Mouse (Mus musculus) CD4-positive naive resting alpha-beta T cell, adult 57 days (primary cell): ENCODE data around the gene Gucd1. TPM values are rescaled to one million over a fixed set of nuclear protein-coding genes. Genes with fewer than 3 reads are reported as not detected.

Source experiments
- total RNA-seq: library from RNA; stranded (reverse); gene quantifications from one replicate; pipeline ENCODE4 v1.2.4, GENCODE M21; 2023

Gene Gucd1
- 70.1 TPM for total RNA-seq

DNA sequence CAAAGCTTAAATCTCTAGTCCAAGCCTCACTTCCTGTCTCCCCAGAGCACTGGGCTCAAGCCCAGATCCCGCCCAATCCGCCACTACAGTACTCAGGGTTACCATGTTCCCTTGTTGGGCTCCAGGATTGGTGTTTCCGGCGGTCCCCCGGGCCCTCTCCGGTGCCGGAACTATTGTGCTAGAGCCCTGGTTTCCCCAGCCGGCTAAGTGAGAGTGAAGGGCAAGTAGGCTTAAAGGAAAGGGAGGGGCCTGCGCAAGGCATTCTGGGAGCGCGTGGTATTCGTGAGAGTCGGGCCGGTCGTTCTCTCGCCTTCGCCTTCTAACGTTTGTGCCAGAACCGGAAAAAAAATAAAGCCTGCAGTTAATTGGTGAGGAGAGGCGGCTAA, at the start of gene Gucd1:
TSS of gene Gucd1 (minus strand) at position 215 of the 386 bp plus-strand sequence.

DNA sequence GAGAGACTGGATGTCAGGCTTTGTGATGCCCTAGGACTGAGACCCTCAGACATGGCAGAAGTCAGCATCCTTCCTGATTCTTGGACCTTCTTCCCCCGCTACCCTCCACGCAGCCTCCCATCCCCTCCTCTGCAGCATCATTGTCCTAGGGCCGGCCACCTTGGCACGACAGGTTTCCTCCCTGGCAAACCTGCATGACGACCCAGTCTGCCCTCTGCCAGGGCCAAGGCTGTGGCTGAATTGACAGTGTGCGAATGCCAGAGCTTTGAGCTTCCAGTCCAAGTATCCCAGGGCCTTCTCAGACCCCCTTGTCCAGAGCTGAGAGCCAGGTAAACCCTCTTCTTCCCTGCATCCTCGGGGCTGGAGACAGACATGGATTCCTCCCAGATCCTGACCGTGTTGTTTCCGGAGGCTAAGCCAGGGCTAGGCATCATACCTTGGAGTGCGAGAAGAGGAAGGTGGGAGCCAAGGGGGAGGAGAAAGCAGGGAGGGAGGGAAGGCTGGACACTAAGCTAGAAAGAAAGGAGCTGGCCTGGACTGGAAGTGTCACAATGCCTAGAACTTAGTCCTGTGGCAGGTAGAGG, 43.4 kb upstream of the Gucd1 start, which contains the start of gene Ggt1:
TSS of gene Ggt1 (plus strand) at position 534 of the 584 bp plus-strand sequence.

DNA sequence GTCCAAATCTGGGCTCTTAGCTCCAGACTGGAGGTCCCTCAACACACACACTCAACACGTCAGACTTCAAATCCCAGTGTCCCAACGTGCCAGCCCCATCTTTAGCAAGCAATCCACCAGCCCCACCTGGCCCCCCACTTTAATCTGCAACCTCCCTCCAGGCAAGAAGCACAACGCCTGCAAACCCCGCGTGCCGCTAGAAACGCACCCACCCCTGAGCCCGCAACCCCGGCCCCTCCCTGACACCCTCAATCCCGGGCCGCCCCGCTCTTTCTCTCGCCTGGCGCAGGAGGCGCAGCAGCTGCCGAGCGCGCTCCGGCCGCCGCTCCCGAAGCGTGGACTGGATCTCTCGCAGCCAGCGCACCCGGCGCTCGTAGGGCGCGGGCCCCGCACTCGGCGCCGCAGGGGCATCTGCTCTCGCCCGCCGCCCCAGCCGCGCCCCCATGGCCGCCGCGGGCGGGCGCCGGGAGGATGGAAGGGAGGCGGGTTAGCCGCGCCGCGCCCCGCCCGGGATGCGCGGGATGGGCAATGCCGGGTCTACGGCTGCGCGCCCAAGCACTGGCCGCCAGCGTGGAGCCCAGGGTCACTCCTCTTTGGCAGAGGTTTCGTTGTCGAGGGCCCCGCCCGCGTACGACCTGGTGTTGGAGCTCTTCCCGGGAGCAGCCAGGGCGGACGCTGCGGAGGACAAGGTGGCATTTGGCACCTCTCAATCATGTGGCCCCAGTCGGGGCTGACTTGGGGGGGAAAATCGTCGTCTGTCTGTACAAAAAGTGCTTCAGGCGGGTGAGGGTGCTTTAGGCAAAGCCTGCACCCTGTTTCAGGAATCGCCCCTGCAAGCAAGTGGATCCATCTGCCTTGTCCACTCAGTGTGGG, 42.1 kb upstream of the Gucd1 start, which contains the start of gene Lrrc75b:
TSS of gene Lrrc75b (minus strand) at position 655 of the 873 bp plus-strand sequence.

DNA sequence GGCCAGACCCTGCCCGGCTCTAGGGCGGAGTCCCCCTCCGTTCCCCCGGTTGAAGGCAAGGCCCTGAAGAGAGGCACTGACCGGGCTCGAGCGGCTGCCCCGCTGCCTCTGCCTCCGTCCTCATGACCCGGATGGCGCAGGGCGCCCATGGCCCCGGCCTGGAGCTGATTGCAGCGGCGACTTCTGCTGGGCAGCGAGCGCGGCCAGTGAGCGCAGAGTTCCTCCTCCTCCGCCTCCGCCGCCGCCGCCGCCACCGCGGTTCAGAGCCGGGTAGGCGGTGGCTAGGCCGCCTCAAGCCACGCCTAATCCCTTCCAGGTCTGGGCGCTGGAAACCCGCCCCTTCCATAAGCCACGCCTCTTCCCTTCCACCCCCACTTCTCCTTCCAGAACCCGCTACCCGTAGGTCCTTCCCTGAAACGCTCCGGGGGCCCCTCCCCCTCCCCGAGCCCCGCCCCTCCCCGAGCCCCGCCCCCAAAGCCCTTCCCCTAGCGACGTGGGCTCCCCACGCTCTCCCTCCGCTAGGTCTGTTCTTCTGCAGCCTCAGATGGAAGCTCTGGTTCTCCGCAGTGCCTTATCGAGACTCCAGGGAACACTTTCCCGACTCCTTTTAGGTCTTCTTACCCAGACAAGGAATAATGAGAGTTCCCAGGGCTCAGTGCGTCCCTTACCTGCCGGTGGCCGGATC, 557 bp downstream of the Gucd1 start, which contains the start of gene Snrpd3:
TSS of gene Snrpd3 (plus strand) at position 479 of the 685 bp plus-strand sequence.

DNA sequence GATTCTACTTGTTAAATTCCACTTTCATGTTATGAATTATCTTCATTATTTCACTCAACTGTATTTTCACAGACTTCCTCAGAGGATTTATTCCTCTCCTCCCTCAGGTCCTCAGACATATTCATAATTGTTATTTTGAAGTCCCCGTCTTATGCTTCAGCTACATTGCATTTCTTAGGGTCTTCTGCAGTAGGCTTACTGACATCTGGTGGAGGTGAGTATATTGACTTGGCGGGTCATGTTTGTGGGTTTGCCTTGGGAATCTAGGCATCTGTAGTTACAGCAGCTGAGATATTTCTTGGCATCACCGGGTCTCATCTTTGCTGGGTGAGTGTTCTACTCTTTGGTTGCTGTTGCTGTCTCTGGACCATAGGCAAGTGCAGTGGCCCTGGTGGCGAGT, 116.8 kb downstream of the Gucd1 start, which contains the start of gene Upb1:
TSS of gene Upb1 (plus strand) at position 158 of the 400 bp plus-strand sequence.

DNA sequence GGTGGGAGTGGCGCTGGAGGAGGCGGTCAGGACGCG, 201.1 kb downstream of the Gucd1 start, which contains the start of gene Adora2a:
TSS of gene Adora2a (plus strand) at position 6 of the 36 bp plus-strand sequence.

Other genes starting within 250 kb of the Gucd1 start
- 16.8 TPM for gene Adora2a, start 201.1 kb downstream of the Gucd1 start, total RNA-seq
- not detected for gene Upb1, start 116.9 kb downstream of the Gucd1 start, total RNA-seq
- gene Snrpd3, start 421 bp downstream of the Gucd1 start, total RNA-seq: 110 TPM
- 6.7 TPM for gene Lrrc75b, start 42.4 kb upstream of the Gucd1 start, total RNA-seq
- gene Ggt1, start 43.6 kb upstream of the Gucd1 start, total RNA-seq: 19.3 TPM
- 30.5 TPM for gene Ggt5, start 71.4 kb upstream of the Gucd1 start, total RNA-seq
- 4.7 TPM for gene Susd2, start 126.0 kb upstream of the Gucd1 start, total RNA-seq
- 110 TPM for gene Cabin1, start 246.4 kb upstream of the Gucd1 start, total RNA-seq